Mouse (Mus musculus) kidney, embryonic 14.5 days (tissue): ENCODE results near the gene Olfr1132. TPM values are rescaled to one million over a fixed set of nuclear protein-coding genes. Genes with fewer than 3 reads are reported as not detected.
"Not testable (repeated sequence)": the region's sequence is repeated elsewhere in the genome, so short reads cannot be mapped to it uniquely, and the experiment has no call there.

Experiments
- ATAC-seq: fragments of 200-750 bp; cut with Nextera tagmentation; 2 replicates; pipeline ENCODE4 v1.8.0; 2017; ENCODE audit warnings: moderate number of reproducible peaks, mild to moderate bottlenecking, moderate TSS enrichment, moderate library complexity; ENCODE audit not compliant: low FRiP score, low TSS enrichment
- H3K27ac ChIP-seq: fragments of 300-500 bp; sonication (generic); 2 replicates; pipeline ENCODE4 v1.5.1; 2014; ENCODE audit warnings: low read depth, mild to moderate bottlenecking, low read length, moderate library complexity, mixed read lengths
- H3K27me3 ChIP-seq: fragments of 300-500 bp; sonication (generic); 2 replicates; pipeline ENCODE4 v1.6.1; 2014; ENCODE audit warnings: mild to moderate bottlenecking, low read length; ENCODE audit not compliant: control insufficient read depth, insufficient read depth
- H3K36me3 ChIP-seq: fragments of 300-500 bp; sonication (generic); 2 replicates; pipeline ENCODE4 v1.6.1; 2014; ENCODE audit warnings: low read length, mixed read lengths; ENCODE audit not compliant: control insufficient read depth, insufficient read depth
- H3K4me1 ChIP-seq: fragments of 300-500 bp; sonication (generic); 2 replicates; pipeline ENCODE4 v1.6.1; 2014; ENCODE audit warnings: low read length, mixed read lengths; ENCODE audit not compliant: control insufficient read depth, insufficient read depth
- H3K4me2 ChIP-seq: fragments of 300-500 bp; sonication (generic); replicated peaks from 2 replicates; pipeline ENCODE4 v1.6.1; 2014; ENCODE audit warnings: low read depth, mild to moderate bottlenecking, low read length
- H3K4me3 ChIP-seq: fragments of 300-500 bp; sonication (generic); 2 replicates; pipeline ENCODE4 v1.5.1; 2014; ENCODE audit warnings: mild to moderate bottlenecking, low read length
- H3K9ac ChIP-seq: fragments of 300-500 bp; sonication (generic); 2 replicates; pipeline ENCODE4 v1.6.1; 2014; ENCODE audit warnings: low read depth, mild to moderate bottlenecking, low read length, moderate library complexity
- H3K9me3 ChIP-seq: fragments of 300-500 bp; sonication (generic); 2 replicates; pipeline ENCODE4 v1.6.1; 2016; ENCODE audit warnings: low read length; ENCODE audit not compliant: control insufficient read depth
- WGBS: fragments of 180-500 bp; shearing (Covaris S2); extraction: QIAGEN DNeasy Blood & Tissue Kit; methylation state at CpG from one replicate; pipeline ENCODE4 v1.1.7; 2014; 5-methylcytosine and 5-hydroxymethylcytosine counted together
- polyA plus RNA-seq: library from polyadenylated mRNA; unstranded; fragments of >200 nt; fragmentation: Nextera tagmentation; extraction: Ambion mirVana; gene quantifications from 2 replicates; pipeline ENCODE4 v1.2.1, GENCODE M21; 2014

Olfr1132 gene
- polyA plus RNA-seq: not detected in 2 replicates

GRCm38 (mm10) chr2:87637435-87637834 is at the start of gene Olfr1132:
Olfr1132 (minus strand) TSS chr2:87637535.
- Histone ChIP-seq H3K27me3 (no peaks in the 10 kb centered on the region), H3K9ac (no peak within 1 kb of the TSS), H3K9me3 (no peaks in the 10 kb centered on the region), H3K36me3 (no peaks in the 10 kb centered on the region), H3K4me2 (no peak within 1 kb of the TSS), H3K27ac (no peak within 1 kb of the TSS), H3K4me1 (no peaks in the 10 kb centered on the region), H3K4me3 (no peak within 1 kb of the TSS)
- ATAC-seq: no peak

- no peaks in the 10 kb centered on the region for H3K27me3 ChIP-seq
- H3K4me2 ChIP-seq: no peak within 1 kb of the TSS
- no peaks in the 10 kb centered on the region for H3K36me3 ChIP-seq
- no peak for ATAC-seq
- H3K9ac ChIP-seq: no peak within 1 kb of the TSS
- no peak within 1 kb of the TSS for H3K4me3 ChIP-seq
- H3K4me1 ChIP-seq: no peaks in the 10 kb centered on the region
- H3K27ac ChIP-seq: no peak within 1 kb of the TSS
- no peaks in the 10 kb centered on the region for H3K9me3 ChIP-seq
- 13% methylated on average over 1 of the region's 1 CpGs for WGBS
Observed at GRCm38 (mm10) chr2:87673564-87673963, 36.2 kb upstream of the Olfr1132 start, which contains the start of gene Olfr1135. Olfr1135 (minus strand) TSS chr2:87673664.

DNA sequence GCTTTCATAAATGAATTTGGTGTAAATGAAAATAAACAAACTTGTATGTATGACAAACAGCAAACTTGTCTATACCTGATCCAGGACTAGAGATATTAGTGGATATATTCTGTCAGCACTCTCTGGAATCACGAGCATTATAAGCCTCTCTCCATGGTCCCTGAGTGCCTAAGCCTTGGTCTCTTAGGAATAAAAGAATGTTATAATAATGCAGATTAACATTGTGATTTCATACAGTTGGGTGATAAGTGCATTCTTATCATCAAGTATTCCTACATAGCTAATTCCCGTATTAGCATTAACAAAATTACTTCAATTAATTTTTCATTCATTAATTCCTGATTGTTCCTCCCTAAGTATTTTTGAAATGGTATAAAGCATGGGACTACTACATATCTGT is 21.0 kb upstream of the Olfr1132 start, which contains the start of gene Olfr1134:
Olfr1134 (minus strand) TSS at position 101 of the 400 bp plus-strand sequence.
- no peak within 1 kb of the TSS for H3K9ac ChIP-seq
- H3K4me3 ChIP-seq: no peak within 1 kb of the TSS
- H3K4me2 ChIP-seq: no peak within 1 kb of the TSS
- H3K4me1 ChIP-seq: no peaks in the 10 kb centered on the region
- H3K27me3 ChIP-seq: no peaks in the 10 kb centered on the region
- no peaks in the 10 kb centered on the region for H3K9me3 ChIP-seq
- 91% methylated on average over 2 of the region's 2 CpGs for WGBS
- ATAC-seq: no peak
- no peaks in the 10 kb centered on the region for H3K36me3 ChIP-seq
- H3K27ac ChIP-seq: no peak within 1 kb of the TSS

GRCm38 (mm10) chr2:87647274-87647673 is 9.9 kb upstream of the Olfr1132 start, which contains the start of gene Olfr1133:
Olfr1133 (minus strand) TSS chr2:87647374.
- H3K36me3 ChIP-seq: no peaks in the 10 kb centered on the region
- H3K9me3 ChIP-seq: no peaks in the 10 kb centered on the region
- no peak for ATAC-seq
- H3K4me3 ChIP-seq: no peak within 1 kb of the TSS
- H3K4me2 ChIP-seq: no peak within 1 kb of the TSS
- H3K4me1 ChIP-seq: no peaks in the 10 kb centered on the region
- no peak within 1 kb of the TSS for H3K27ac ChIP-seq
- H3K9ac ChIP-seq: no peak within 1 kb of the TSS
- H3K27me3 ChIP-seq: no peaks in the 10 kb centered on the region

DNA sequence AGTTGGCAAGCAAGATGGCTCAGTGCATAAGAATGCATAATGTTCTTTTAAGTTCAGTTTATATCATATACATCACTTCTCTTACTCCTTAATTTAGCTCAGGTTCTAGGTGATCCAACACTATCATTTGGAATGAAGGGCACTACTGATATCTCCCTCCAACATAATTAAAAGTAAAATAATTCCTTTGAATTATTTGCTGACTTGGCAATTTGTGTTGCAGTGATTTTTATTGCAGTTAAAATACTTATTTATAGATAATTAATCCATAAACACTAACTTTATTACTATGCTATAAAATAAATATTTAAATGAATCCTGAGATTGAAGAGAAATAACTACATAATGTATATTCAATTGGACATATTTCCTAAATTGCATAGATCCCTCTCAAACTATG is 5.1 kb upstream of the Olfr1132 start:
- Histone ChIP-seq H3K4me1 (no peaks in the 10 kb centered on the region), H3K27me3 (no peaks in the 10 kb centered on the region), H3K4me2 (no peak overlapping the region), H3K9me3 (no peaks in the 10 kb centered on the region), H3K36me3 (no peaks in the 10 kb centered on the region), H3K9ac (no peak overlapping the region), H3K27ac (no peak overlapping the region), H3K4me3 (no peak overlapping the region)
- ATAC-seq: no peak

DNA sequence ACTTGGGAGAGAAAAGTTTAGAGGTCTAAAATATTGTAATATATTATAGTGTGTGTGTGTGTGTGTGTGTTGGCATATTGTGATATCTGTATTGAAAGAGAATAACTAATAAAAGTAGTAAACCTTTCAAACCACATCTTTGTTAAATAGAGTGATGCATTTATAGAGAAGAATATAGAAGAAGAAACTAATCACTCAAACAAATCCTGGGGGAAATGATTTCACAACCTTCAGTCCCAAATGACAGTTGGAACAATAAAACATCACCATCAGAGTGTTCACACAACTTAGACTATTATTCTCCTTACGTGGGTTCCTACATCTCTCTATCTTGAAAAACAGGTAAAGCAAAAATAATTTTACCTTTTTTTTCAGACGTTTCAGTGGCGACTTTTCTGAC is 10.5 kb downstream of the Olfr1132 start, which contains the start of gene Olfr1131:
Olfr1131 (plus strand) TSS at position 301 of the 400 bp plus-strand sequence.
- H3K9ac ChIP-seq: no peak within 1 kb of the TSS
- no peak within 1 kb of the TSS for H3K4me3 ChIP-seq
- no peaks in the 10 kb centered on the region for H3K4me1 ChIP-seq
- H3K27me3 ChIP-seq: no peaks in the 10 kb centered on the region
- no peaks in the 10 kb centered on the region for H3K9me3 ChIP-seq
- H3K4me2 ChIP-seq: no peak within 1 kb of the TSS
- ATAC-seq: no peak
- H3K36me3 ChIP-seq: no peaks in the 10 kb centered on the region
- H3K27ac ChIP-seq: no peak within 1 kb of the TSS
- WGBS: 72% methylated on average over 3 of the region's 3 CpGs

DNA sequence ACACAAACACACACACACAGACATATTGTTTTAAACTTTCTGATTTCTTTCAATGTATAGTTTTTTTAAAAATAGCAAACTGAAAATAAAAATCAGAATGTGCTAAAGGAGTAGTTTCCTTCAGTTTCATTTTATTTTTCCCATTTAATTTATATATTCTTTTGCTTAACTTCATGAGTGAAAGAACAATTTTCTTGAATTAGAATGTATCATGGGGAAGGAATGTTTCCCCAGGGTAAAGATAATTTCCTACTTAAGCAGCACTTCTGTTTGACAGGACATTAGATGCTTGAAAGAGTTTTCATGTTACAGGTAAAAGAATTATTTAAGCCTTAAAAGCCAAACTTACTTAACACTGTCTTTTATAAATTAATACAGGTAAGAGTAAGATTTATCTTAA is 31.4 kb downstream of the Olfr1132 start, which contains the start of gene Olfr1130:
Olfr1130 (plus strand) TSS at position 301 of the 400 bp plus-strand sequence.
- H3K9ac ChIP-seq, H3K27ac ChIP-seq, H3K36me3 ChIP-seq, ATAC-seq, H3K9me3 ChIP-seq, H3K4me2 ChIP-seq, H3K4me3 ChIP-seq, H3K27me3 ChIP-seq, H3K4me1 ChIP-seq: not testable (repeated sequence)

Other genes starting within 250 kb of the Olfr1132 start
- gene Olfr1123, start 220.9 kb downstream of the Olfr1132 start, polyA plus RNA-seq: not detected in 2 replicates
- gene Olfr1124, start 207.3 kb downstream of the Olfr1132 start, polyA plus RNA-seq: 0.10 TPM in 1 of 2 replicates, not detected in the other
- gene Olfr1126, start 183.6 kb downstream of the Olfr1132 start, polyA plus RNA-seq: not detected in 2 replicates
- not detected in 2 replicates for gene Pramel7, start 140.4 kb downstream of the Olfr1132 start, polyA plus RNA-seq
- not detected in 2 replicates for gene Pramel6, start 131.0 kb downstream of the Olfr1132 start, polyA plus RNA-seq
- gene Olfr153, start 105.7 kb downstream of the Olfr1132 start, polyA plus RNA-seq: not detected in 2 replicates
- not detected in 2 replicates for gene Olfr1128, start 92.0 kb downstream of the Olfr1132 start, polyA plus RNA-seq
- gene Olfr1129, start 63.6 kb downstream of the Olfr1132 start, polyA plus RNA-seq: not detected in 2 replicates
- gene Olfr1130, start 31.3 kb downstream of the Olfr1132 start, polyA plus RNA-seq: not detected in 2 replicates
- gene Olfr1131, start 10.4 kb downstream of the Olfr1132 start, polyA plus RNA-seq: not detected in 2 replicates
- not detected in 2 replicates for gene Olfr1133, start 9.8 kb upstream of the Olfr1132 start, polyA plus RNA-seq
- not detected in 2 replicates for gene Olfr1134, start 20.9 kb upstream of the Olfr1132 start, polyA plus RNA-seq
- gene Olfr1135, start 36.1 kb upstream of the Olfr1132 start, polyA plus RNA-seq: not detected in 2 replicates
- not detected in 2 replicates for gene Olfr1136, start 56.4 kb upstream of the Olfr1132 start, polyA plus RNA-seq
- gene Olfr1137, start 75.6 kb upstream of the Olfr1132 start, polyA plus RNA-seq: not detected in 2 replicates
- not detected in 2 replicates for gene Olfr1138, start 102.4 kb upstream of the Olfr1132 start, polyA plus RNA-seq
- gene Olfr1140, start 106.2 kb upstream of the Olfr1132 start, polyA plus RNA-seq: not detected in 2 replicates
- not detected in 2 replicates for gene Olfr1141, start 116.5 kb upstream of the Olfr1132 start, polyA plus RNA-seq
- gene Olfr152, start 141.9 kb upstream of the Olfr1132 start, polyA plus RNA-seq: not detected in 2 replicates
- not detected in 2 replicates for gene Olfr1143, start 163.1 kb upstream of the Olfr1132 start, polyA plus RNA-seq
- gene Olfr1145, start 172.3 kb upstream of the Olfr1132 start, polyA plus RNA-seq: not detected in 2 replicates
- gene Olfr1148, start 193.0 kb upstream of the Olfr1132 start, polyA plus RNA-seq: not detected in 2 replicates
- gene Olfr1150-ps1, start 206.5 kb upstream of the Olfr1132 start, polyA plus RNA-seq: not detected in 2 replicates
- gene Olfr1151, start 218.3 kb upstream of the Olfr1132 start, polyA plus RNA-seq: not detected in 2 replicates
- gene Olfr1152, start 229.0 kb upstream of the Olfr1132 start, polyA plus RNA-seq: not detected in 2 replicates